Mouse (Mus musculus) stomach, embryonic 16.5 days (tissue): ENCODE measurements around the gene Wapl. TPM values are rescaled to one million over a fixed set of nuclear protein-coding genes. Genes with fewer than 3 reads are reported as not detected.

Experiments
- ATAC-seq: fragments of 200-750 bp; cut with Nextera tagmentation; 2 replicates; pipeline ENCODE4 v1.8.0; 2017; ENCODE audit warnings: moderate number of reproducible peaks, moderate TSS enrichment; ENCODE audit not compliant: insufficient read depth, low FRiP score
- H3K27ac ChIP-seq: fragments of 300-500 bp; sonication (generic); 2 replicates; pipeline ENCODE4 v1.5.1; 2014; ENCODE audit warnings: low read length
- H3K27me3 ChIP-seq: fragments of 300-500 bp; sonication (generic); 2 replicates; pipeline ENCODE4 v1.6.1; 2014; ENCODE audit warnings: low read length, control low read depth, mixed read lengths; ENCODE audit not compliant: control insufficient read depth, insufficient read depth
- H3K36me3 ChIP-seq: fragments of 300-500 bp; sonication (generic); 2 replicates; pipeline ENCODE4 v1.6.1; 2014; ENCODE audit warnings: low read length; ENCODE audit not compliant: control insufficient read depth, insufficient read depth
- H3K4me1 ChIP-seq: fragments of 300-500 bp; sonication (generic); 2 replicates; pipeline ENCODE4 v1.6.1; 2014; ENCODE audit warnings: low read length, control low read depth, mixed read lengths; ENCODE audit not compliant: control insufficient read depth, insufficient read depth
- H3K4me2 ChIP-seq: fragments of 300-500 bp; sonication (generic); 2 replicates; pipeline ENCODE4 v1.6.1; 2014; ENCODE audit warnings: low read depth, low read length, mixed read lengths
- H3K4me3 ChIP-seq: fragments of 300-500 bp; sonication (generic); replicated peaks from 2 replicates; pipeline ENCODE4 v1.5.1; 2014; ENCODE audit warnings: mild to moderate bottlenecking, low read length
- H3K9ac ChIP-seq: fragments of 300-500 bp; sonication (generic); 2 replicates; pipeline ENCODE4 v1.6.1; 2014; ENCODE audit warnings: low read length
- H3K9me3 ChIP-seq: fragments of 300-500 bp; sonication (generic); replicated peaks from 2 replicates; pipeline ENCODE4 v1.6.1; 2016; ENCODE audit warnings: low read length, control low read depth; ENCODE audit not compliant: control insufficient read depth
- WGBS: fragments of 180-500 bp; shearing (Covaris S2); extraction: QIAGEN DNeasy Blood & Tissue Kit; methylation state at CpG from one replicate; pipeline ENCODE4 v1.1.7; 2014; 5-methylcytosine and 5-hydroxymethylcytosine counted together
- polyA plus RNA-seq: library from polyadenylated mRNA; unstranded; fragments of >200 nt; fragmentation: Nextera tagmentation; extraction: Ambion mirVana; gene quantifications from 2 replicates; pipeline ENCODE4 v1.2.1, GENCODE M21; 2015

The Wapl gene
- polyA plus RNA-seq, 1 experiment from 2014 or later, result 22.5 TPM

DNA sequence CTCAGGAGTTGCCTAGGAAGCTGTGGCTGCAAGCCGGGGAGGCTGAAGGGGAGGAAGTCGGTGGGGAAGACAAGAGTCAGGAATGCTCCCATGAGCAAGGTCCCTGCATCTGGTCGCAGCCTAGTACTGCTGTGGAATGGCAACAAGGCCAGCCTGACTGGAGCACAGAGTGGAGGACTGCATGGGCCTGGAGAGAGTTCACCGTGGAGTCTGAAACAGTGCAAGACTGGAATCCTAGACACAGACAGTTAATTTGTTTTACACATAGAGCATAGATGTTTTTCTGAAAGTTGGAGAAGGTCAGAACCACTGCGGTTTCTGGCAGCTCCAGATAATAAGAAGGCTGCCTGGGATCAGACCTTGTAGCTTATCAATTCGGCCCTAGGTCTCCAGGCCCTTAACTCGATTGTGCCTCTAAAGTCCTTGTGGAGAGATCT, 13.4 kb upstream of the Wapl start:
- Histone ChIP-seq H3K9me3 (no peaks in the 10 kb centered on the region; the same call in 1 of the 2 replicates), H3K4me2 (no peak overlapping the region), H3K4me3 (no peak overlapping the region), H3K4me1 (peaks cover 11% of the 10 kb centered on the region), H3K9ac (no peak overlapping the region), H3K27me3 (peaks cover 5% of the 10 kb centered on the region; the same call in 1 of the 2 replicates), H3K27ac (no peak overlapping the region), H3K36me3 (no peaks in the 10 kb centered on the region)
- 47% methylated on average over 7 of the region's 7 CpGs for WGBS
- no peak for ATAC-seq

DNA sequence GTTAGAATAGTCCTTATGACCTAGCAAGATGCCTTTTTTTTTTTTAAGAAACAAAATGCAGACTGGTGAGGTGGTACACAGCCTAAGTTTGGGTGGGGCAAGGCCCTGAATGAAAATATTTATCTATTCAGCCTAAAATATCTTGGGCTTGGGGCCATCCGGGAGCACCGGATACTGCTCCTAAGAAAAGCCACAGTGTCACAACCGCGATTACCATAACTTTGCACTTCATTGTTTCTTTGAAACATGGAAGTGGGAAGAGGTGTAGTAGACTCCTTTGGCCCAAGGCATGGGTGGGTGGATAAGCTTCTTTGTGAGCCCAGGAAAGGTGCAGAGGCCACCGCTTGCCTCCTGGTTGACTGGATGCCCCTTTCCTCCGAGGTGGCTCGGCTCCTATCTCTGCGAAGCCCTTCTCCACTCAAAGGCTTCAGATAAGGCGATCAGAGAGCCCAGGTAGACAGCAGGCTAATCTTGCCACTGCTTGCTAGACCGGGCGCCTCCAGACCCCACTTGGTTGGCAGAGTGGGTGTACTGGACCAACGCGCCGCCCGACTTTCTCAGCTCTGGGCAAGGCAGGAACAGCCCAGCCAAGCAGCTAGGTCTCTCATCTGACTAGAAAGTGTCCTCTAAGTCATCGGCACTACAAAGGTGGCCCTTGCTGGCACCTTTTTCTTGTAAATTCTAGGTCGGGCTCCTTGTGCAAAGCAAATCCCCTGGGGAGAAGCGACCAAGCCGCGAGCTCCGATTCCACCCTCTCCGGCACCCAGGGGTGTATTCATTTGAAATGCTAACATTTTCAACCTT, 12.7 kb upstream of the Wapl start:
- peak overlapping the region; percentile 61 for H3K4me3 ChIP-seq
- peaks cover 11% of the 10 kb centered on the region for H3K4me1 ChIP-seq
- no peaks in the 10 kb centered on the region for H3K36me3 ChIP-seq
- peak overlapping the region; percentile 74 for H3K27ac ChIP-seq
- WGBS, result 21% methylated on average over 22 of the region's 22 CpGs
- ATAC-seq, result peak; percentile 31; the same call in 1 of the 2 replicates
- no peaks in the 10 kb centered on the region; the same call in 1 of the 2 replicates for H3K9me3 ChIP-seq
- H3K27me3 ChIP-seq, result peaks cover 5% of the 10 kb centered on the region; the same call in 1 of the 2 replicates
- peak overlapping the region; percentile 94 for H3K4me2 ChIP-seq
- H3K9ac ChIP-seq, result peak overlapping the region; percentile 64

DNA sequence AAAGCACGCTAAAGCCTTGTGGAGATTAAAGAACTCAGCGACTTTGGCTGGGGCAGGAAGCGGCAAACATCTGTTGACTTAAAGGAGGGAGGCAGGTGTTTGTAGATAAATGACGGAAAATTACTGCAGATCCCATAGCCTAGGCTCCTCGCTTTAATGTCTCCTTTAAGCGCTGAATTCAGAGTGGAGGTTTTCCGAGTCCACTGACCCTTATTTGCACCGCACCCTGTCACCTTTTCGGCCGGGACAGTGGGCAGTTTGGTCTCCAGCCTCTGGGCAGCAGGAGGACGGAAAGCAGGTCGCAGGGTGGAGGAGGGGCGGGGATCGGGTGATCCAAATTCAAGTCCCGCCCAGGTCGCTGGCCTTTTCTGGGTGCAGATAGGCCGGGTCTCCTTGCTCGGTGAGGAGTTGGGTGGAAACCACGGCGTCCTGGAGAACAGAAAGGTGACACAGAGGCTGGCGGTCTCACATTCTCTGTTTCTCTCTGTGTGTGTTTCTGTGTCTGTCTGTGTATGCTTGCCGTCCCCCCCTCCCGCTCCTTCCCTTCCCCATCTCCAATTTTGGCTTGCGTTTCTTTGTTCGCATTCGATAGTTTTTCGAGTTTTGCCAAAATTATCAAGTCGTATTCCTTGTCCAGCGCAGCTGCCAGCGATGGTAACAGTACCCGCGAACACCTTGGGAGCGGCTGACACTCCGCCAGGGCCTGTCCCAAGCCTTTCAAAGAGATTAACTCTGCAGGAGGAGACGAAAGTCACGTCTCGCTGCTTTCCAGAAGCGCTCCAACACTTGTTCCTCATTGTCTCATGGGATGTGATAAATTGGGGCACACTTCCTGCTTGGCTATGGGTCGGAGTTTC, 11.9 kb upstream of the Wapl start:
- peaks cover 5% of the 10 kb centered on the region; the same call in 1 of the 2 replicates for H3K27me3 ChIP-seq
- under 1% methylated on average over 39 of the region's 39 CpGs for WGBS
- H3K27ac ChIP-seq, result peak overlapping the region; percentile 74
- H3K4me2 ChIP-seq, result peak overlapping the region; percentile 94
- H3K36me3 ChIP-seq, result no peaks in the 10 kb centered on the region
- H3K9me3 ChIP-seq, result no peaks in the 10 kb centered on the region; the same call in 1 of the 2 replicates
- H3K4me1 ChIP-seq, result peaks cover 11% of the 10 kb centered on the region
- peak overlapping the region; percentile 64 for H3K9ac ChIP-seq
- H3K4me3 ChIP-seq, result peak overlapping the region; percentile 61
- ATAC-seq, result peak; percentile 77

DNA sequence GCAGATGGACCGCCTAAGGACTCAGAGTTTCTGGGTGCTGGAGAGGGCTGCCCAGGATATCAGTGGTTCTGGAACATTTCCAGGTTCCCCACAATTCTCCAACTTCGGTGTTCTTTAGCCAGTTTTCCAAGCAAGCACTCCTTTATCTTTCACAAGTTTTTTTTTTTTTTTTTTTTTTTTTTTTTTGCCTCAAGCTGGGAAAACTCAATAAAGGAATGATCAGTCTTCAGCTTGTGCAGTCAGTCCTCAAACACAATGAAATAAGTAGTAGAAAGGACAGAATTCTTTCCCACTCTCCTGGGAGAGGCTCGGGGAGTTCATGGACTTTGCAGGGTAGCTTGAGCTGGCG, 11.3 kb upstream of the Wapl start:
- H3K27ac ChIP-seq, result peak overlapping the region; percentile 74
- 14% methylated on average over 4 of the region's 4 CpGs for WGBS
- peak overlapping the region; percentile 61 for H3K4me3 ChIP-seq
- no peaks in the 10 kb centered on the region; the same call in 1 of the 2 replicates for H3K9me3 ChIP-seq
- peaks cover 11% of the 10 kb centered on the region for H3K4me1 ChIP-seq
- peaks cover 5% of the 10 kb centered on the region; the same call in 1 of the 2 replicates for H3K27me3 ChIP-seq
- ATAC-seq, result no peak
- H3K9ac ChIP-seq, result peak overlapping the region; percentile 64
- no peaks in the 10 kb centered on the region for H3K36me3 ChIP-seq
- peak overlapping the region; percentile 94 for H3K4me2 ChIP-seq

DNA sequence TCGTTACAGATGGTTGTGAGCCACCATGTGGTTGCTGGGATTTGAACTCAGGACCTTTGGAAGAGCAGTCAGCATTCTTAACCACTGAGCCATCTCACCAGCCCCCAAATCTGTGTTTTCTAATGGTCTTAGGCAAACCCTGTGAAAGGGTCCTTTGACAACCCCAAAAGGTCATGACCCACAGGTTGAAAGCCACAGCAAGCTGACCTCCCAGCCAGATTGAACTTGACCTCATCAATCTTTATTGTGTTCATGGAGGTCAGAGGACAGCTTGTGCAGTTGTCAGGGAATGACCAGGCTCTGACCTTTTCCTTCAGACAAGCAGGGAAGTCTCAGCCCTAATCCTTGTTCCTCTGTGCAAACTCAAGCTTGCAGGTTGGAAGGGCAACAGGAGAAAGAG, 10.3 kb upstream of the Wapl start:
- Histone ChIP-seq H3K4me1 (peaks cover 11% of the 10 kb centered on the region), H3K27ac (no peak overlapping the region), H3K4me3 (no peak overlapping the region), H3K27me3 (peaks cover 5% of the 10 kb centered on the region; the same call in 1 of the 2 replicates), H3K9me3 (no peaks in the 10 kb centered on the region), H3K4me2 (no peak overlapping the region), H3K36me3 (no peaks in the 10 kb centered on the region), H3K9ac (no peak overlapping the region)
- no peak for ATAC-seq
- WGBS, result 86% methylated on average over 1 of the region's 1 CpGs

DNA sequence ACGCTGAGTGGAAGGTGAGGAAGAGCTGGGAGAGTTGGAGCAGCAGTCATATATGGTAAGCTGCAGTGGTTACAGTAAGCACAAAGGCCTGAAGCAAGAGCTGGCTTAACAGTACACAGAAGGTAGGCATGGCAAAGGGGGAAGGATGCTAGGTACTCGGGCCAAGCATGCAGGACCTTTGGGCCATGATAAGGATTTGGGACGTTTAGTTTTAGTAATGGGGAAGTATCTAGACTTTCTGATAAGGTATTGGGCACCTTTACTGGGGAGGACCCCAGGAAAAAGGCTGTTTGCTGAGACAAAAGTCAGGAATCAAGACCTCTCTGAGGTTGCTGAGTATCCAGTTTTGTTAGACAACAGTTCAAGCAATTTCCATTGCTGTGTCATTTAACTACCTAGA, 4.6 kb upstream of the Wapl start:
- Histone ChIP-seq H3K36me3 (no peaks in the 10 kb centered on the region), H3K4me1 (peaks cover 6% of the 10 kb centered on the region; the same call in 1 of the 2 replicates), H3K27ac (no peak overlapping the region), H3K27me3 (no peaks in the 10 kb centered on the region), H3K9me3 (no peaks in the 10 kb centered on the region), H3K9ac (no peak overlapping the region), H3K4me3 (no peak overlapping the region), H3K4me2 (no peak overlapping the region)
- WGBS, result 57% methylated on average over 3 of the region's 3 CpGs
- ATAC-seq, result no peak

DNA sequence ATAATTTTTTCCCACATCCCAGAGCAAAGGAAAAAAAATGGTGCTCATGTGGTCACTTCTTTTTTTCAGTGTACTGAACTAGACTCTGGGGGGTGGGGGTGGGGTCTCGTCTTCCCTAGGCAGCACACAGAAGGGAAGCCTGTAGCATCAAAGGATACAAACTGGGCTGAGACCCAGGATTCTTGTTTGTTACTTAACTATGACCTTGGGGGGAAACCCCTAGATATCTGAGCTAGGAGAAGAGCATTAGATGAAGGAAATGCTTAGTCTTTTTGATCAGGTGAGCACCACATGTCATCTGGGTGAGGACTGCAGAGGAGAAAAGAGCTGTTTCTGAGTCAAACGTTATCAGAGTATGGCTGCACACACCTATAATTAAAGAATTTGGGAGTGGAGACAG, 3.5 kb upstream of the Wapl start:
- Histone ChIP-seq H3K36me3 (no peaks in the 10 kb centered on the region), H3K9ac (no peak overlapping the region), H3K9me3 (no peaks in the 10 kb centered on the region), H3K4me3 (no peak overlapping the region), H3K4me2 (no peak overlapping the region), H3K27me3 (no peaks in the 10 kb centered on the region), H3K27ac (no peak overlapping the region), H3K4me1 (peaks cover 8% of the 10 kb centered on the region; the same call in 1 of the 2 replicates)
- no peak for ATAC-seq
- WGBS, result 50% methylated on average over 2 of the region's 2 CpGs

DNA sequence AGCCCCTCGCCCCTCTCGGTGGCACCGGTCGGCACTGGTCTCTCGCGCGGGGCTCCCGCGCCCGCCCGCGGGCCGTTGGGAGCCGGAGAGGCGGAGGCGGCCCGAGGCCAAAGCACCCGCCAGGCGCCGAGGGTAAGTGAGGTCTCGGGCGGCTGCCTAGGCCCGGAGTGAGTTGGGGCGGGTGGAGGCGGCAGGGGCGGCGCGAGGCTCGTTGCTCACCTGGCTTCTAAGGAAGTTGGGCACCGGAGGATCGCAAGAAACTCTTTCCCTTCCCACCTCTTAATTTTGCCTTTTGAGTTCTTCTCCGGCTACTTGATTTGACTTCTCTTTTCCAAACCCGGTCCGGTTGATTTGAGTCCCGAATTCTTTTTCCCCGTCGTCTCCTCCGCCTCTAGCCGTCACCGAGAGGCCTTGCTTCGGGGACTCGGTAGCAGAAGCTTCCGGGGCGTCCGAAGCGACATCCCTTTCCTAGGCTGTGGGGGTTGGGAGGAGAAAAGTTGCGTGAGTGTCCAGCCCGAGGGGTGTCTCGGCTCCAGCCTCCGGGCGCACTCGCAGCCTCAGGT, 582 bp downstream of the Wapl start:
- under 1% methylated on average over 51 of the region's 52 CpGs for WGBS
- peak; percentile 23; the same call in 1 of the 2 replicates for ATAC-seq

More for the DNA sequence above, 582 bp downstream of the Wapl start:
- Histone ChIP-seq H3K4me1 (peaks cover 8% of the 10 kb centered on the region; the same call in 1 of the 2 replicates), H3K4me3 (peak overlapping the region; percentile 85), H3K27ac (peak overlapping the region; percentile 86), H3K36me3 (no peaks in the 10 kb centered on the region), H3K9me3 (no peaks in the 10 kb centered on the region), H3K4me2 (peak overlapping the region; percentile 85), H3K9ac (peak overlapping the region; percentile 94), H3K27me3 (no peaks in the 10 kb centered on the region)
